Mouse (Mus musculus) limb, embryonic 12.5 days (tissue): ENCODE measurements around the gene Ogg1. TPM values are rescaled to one million over a fixed set of nuclear protein-coding genes. Genes with fewer than 3 reads are reported as not detected.

Source experiments
- ATAC-seq: fragments of 200-750 bp; cut with Nextera tagmentation; 2 replicates; pipeline ENCODE4 v1.8.0; 2017; ENCODE audit warnings: low read depth, moderate TSS enrichment; ENCODE audit not compliant: insufficient number of reproducible peaks, insufficient read depth, low FRiP score, low TSS enrichment
- H3K27ac ChIP-seq: fragments of 300-500 bp; sonication (generic); 2 replicates; pipeline ENCODE4 v1.5.1; 2016; ENCODE audit warnings: mild to moderate bottlenecking, moderate library complexity
- H3K27me3 ChIP-seq: fragments of 300-500 bp; sonication (generic); 2 replicates; pipeline ENCODE4 v1.6.1; 2016; ENCODE audit warnings: mild to moderate bottlenecking, moderate library complexity
- H3K36me3 ChIP-seq: fragments of 300-500 bp; sonication (generic); 2 replicates; pipeline ENCODE4 v1.6.1; 2016; ENCODE audit warnings: mild to moderate bottlenecking, moderate library complexity
- H3K4me1 ChIP-seq: fragments of 300-500 bp; sonication (generic); replicated peaks from 2 replicates; pipeline ENCODE4 v1.6.1; 2016
- H3K4me2 ChIP-seq: fragments of 300-500 bp; sonication (generic); 2 replicates; pipeline ENCODE4 v1.6.1; 2016; ENCODE audit warnings: mild to moderate bottlenecking, moderate library complexity
- H3K4me3 ChIP-seq: fragments of 300-500 bp; sonication (generic); replicated peaks from 2 replicates; pipeline ENCODE4 v1.5.1; 2016; ENCODE audit warnings: mild to moderate bottlenecking
- H3K9ac ChIP-seq: fragments of 300-500 bp; sonication (generic); replicated peaks from 2 replicates; pipeline ENCODE4 v1.6.1; 2016; ENCODE audit warnings: mild to moderate bottlenecking, moderate library complexity
- H3K9me3 ChIP-seq: fragments of 300-500 bp; sonication (generic); 2 replicates; pipeline ENCODE4 v1.6.1; 2016; ENCODE audit warnings: mild to moderate bottlenecking, moderate library complexity
- WGBS: fragments of 180-500 bp; shearing (Covaris S2); methylation state at CpG from one replicate; pipeline ENCODE4 v1.1.7; 2016; 5-methylcytosine and 5-hydroxymethylcytosine counted together
- polyA plus RNA-seq: library from polyadenylated mRNA; unstranded; fragments of >200 nt; fragmentation: Nextera tagmentation; extraction: Ambion mirVana; gene quantifications from 2 replicates; pipeline ENCODE4 v1.2.1, GENCODE M21; 2016

The Ogg1 gene
- polyA plus RNA-seq, 1 experiment from 2014 or later, result 16.5 TPM

DNA sequence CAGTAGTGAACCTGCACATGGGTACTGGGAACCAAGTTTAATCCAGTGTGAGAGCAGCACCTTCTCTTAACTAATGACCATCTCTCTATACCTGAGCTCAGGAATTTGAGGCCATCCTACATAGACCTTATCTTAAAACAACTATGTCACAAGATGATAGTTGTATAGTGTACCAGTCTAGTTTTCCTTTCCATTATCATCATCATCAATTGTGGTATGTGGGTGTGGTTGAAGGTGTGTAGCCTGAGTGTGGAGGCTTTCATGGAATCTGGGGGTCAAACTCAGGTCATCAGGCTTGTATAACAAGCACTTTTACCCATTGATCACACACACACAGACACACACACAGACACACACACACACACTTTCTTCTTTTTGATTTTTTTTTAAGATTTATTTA, 23.8 kb downstream of the Ogg1 start:
- H3K4me3 ChIP-seq, result no peak overlapping the region
- H3K36me3 ChIP-seq, result no peaks in the 10 kb centered on the region

DNA sequence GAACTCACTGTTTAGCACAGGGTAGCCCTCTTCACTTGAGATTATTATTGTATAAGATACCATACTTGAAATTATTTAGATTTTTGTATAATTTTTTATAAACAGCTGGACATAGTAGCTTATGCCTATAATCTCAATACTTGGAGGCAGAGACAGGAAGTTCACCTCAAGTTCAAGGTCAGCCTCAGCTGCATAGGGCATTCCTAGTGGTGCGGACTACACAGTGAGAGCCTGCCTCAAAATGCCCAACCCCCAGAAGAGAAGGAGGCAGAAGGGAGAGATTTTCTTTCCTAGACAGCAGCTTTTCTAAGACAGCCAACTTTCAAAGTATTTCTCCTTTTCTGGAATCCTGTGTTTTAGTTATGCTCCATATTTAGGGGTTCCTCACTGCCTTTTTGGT, 24.4 kb downstream of the Ogg1 start:
- Histone ChIP-seq H3K36me3 (no peaks in the 10 kb centered on the region), H3K9ac (no peak overlapping the region), H3K4me2 (no peak overlapping the region), H3K9me3 (no peaks in the 10 kb centered on the region), H3K27me3 (no peaks in the 10 kb centered on the region), H3K4me1 (no peaks in the 10 kb centered on the region), H3K27ac (no peak overlapping the region), H3K4me3 (no peak overlapping the region)
- WGBS, result 84% methylated on average over 1 of the region's 1 CpGs
- no peak for ATAC-seq

More for the DNA sequence above, 23.8 kb downstream of the Ogg1 start:
- no peaks in the 10 kb centered on the region for H3K4me1 ChIP-seq
- H3K4me2 ChIP-seq, result no peak overlapping the region
- no peak overlapping the region for H3K9ac ChIP-seq
- no peak for ATAC-seq
- H3K27me3 ChIP-seq, result no peaks in the 10 kb centered on the region
- no peak overlapping the region for H3K27ac ChIP-seq
- no peaks in the 10 kb centered on the region for H3K9me3 ChIP-seq

DNA sequence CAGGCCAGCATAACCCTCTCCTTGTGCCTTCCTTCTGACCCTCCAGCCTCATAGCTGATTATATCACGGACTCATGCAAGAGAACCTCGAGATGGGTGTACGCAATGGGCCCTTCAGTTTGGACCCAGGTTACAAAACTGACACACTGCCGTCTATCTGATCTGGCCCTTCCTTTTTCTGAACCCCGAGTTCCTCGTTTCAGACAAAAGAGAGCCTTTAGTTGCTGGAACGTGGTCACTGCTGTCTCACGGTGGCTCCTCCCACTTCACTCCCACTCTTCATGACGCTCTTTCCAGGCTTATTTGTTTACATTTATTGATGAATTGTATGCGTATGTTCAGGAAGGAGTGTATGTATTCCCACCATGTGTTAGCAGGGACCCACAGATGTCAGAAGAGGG, 24.9 kb downstream of the Ogg1 start:
- Histone ChIP-seq H3K4me1 (no peaks in the 10 kb centered on the region), H3K27ac (no peak overlapping the region), H3K27me3 (no peaks in the 10 kb centered on the region), H3K36me3 (no peaks in the 10 kb centered on the region), H3K9ac (no peak overlapping the region), H3K4me2 (no peak overlapping the region), H3K4me3 (no peak overlapping the region), H3K9me3 (no peaks in the 10 kb centered on the region)
- no peak for ATAC-seq
- WGBS, result 73% methylated on average over 10 of the region's 10 CpGs

DNA sequence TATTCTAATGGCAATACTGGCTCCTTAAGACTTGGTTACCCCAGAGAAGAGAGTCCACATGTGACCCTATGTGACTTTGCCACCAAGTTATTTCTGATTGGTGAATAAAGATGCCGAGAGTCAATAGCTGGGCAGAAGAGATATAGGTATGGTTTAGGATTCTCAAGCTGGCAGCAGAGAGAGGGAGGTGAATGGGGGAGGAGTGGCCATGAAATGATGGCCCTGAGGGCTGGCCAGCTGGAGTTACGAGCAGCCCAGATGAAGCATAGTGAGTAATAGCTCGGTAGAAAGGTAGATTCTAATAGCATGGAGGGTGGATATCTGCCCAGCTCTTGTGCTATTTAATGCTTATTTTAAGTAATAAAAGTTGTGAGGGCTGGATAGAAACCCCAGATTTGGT, 26.0 kb downstream of the Ogg1 start:
- Histone ChIP-seq H3K9ac (no peak overlapping the region), H3K27ac (no peak overlapping the region), H3K4me1 (no peaks in the 10 kb centered on the region), H3K4me3 (no peak overlapping the region), H3K36me3 (no peaks in the 10 kb centered on the region), H3K4me2 (no peak overlapping the region), H3K27me3 (no peaks in the 10 kb centered on the region), H3K9me3 (no peaks in the 10 kb centered on the region)
- no peak for ATAC-seq
- 58% methylated on average over 3 of the region's 3 CpGs for WGBS

DNA sequence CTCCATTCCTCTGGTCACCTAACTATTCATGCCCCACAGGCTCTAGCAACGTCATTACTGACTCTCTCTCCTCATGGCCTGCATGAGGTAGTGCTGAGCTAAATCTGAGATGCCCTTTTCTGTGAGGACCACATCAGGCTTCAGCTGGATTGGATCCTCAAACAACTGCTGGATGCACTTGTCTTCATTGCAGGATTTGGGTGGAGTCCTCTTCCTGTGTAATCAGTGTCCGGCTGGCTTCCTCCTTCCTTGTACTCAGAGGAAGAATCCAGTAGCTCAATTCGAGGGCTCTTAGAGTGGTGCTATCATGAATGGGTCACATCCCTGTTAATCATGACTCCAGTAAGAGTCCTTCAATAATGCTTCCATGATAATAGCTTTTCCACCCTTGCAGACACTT, 26.9 kb downstream of the Ogg1 start:
- no peaks in the 10 kb centered on the region for H3K4me1 ChIP-seq
- ATAC-seq, result no peak

DNA sequence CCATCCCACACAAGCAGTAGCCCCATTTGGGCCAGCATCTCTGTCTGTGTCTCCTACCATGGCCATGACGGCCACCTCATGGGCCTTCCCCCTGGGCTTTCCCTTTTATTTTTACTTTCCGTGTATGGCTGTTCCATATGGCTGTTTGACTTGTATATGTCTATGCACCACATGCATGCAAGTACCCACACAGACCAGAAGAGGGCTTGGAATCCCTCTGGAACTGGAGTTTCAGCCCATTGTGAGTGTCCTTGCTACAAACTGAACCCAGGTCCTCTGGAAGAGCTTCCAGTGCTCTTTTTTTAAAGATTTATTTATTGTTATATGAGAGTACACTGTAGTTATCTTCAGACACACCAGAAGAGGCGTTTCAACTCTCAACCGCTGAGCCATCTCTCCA, 34.7 kb downstream of the Ogg1 start:
- no peak for ATAC-seq
- Histone ChIP-seq H3K36me3 (peaks cover 4% of the 10 kb centered on the region), H3K9ac (no peak overlapping the region), H3K9me3 (no peaks in the 10 kb centered on the region), H3K27me3 (no peaks in the 10 kb centered on the region), H3K4me3 (no peak overlapping the region), H3K4me1 (no peaks in the 10 kb centered on the region), H3K4me2 (no peak overlapping the region), H3K27ac (no peak overlapping the region)
- 76% methylated on average over 4 of the region's 4 CpGs for WGBS

More for the DNA sequence above, 26.9 kb downstream of the Ogg1 start:
- Histone ChIP-seq H3K9me3 (no peaks in the 10 kb centered on the region), H3K36me3 (no peaks in the 10 kb centered on the region), H3K9ac (no peak overlapping the region), H3K27ac (no peak overlapping the region), H3K4me2 (no peak overlapping the region), H3K27me3 (no peaks in the 10 kb centered on the region), H3K4me3 (no peak overlapping the region)
- 73% methylated on average over 3 of the region's 3 CpGs for WGBS

DNA sequence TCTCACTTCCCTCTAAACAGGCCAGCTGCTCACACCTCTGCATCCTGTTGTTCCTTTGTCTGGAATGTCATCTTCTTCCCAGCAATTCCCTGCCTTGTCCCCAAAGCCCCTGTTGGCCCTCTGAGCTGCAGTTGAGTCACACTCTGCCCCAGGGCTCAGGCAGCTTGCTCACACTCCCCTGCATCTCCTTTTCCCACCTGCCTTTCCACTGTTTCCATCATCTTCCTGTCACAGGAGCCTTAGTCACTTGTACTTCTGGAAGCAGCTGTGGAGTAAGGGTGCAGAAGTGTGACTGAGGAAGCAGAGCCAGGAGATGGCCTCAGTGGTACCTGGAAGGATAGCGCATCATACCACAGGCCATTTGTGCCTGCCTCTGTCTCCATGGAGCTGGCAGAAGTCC, 35.5 kb downstream of the Ogg1 start:
- no peak overlapping the region for H3K4me2 ChIP-seq
- 84% methylated on average over 1 of the region's 1 CpGs for WGBS
- H3K36me3 ChIP-seq, result peaks cover 12% of the 10 kb centered on the region
- no peaks in the 10 kb centered on the region for H3K4me1 ChIP-seq
- no peak overlapping the region for H3K9ac ChIP-seq
- H3K27me3 ChIP-seq, result no peaks in the 10 kb centered on the region
- H3K27ac ChIP-seq, result no peak overlapping the region
- H3K9me3 ChIP-seq, result no peaks in the 10 kb centered on the region
- ATAC-seq, result no peak
- H3K4me3 ChIP-seq, result no peak overlapping the region

DNA sequence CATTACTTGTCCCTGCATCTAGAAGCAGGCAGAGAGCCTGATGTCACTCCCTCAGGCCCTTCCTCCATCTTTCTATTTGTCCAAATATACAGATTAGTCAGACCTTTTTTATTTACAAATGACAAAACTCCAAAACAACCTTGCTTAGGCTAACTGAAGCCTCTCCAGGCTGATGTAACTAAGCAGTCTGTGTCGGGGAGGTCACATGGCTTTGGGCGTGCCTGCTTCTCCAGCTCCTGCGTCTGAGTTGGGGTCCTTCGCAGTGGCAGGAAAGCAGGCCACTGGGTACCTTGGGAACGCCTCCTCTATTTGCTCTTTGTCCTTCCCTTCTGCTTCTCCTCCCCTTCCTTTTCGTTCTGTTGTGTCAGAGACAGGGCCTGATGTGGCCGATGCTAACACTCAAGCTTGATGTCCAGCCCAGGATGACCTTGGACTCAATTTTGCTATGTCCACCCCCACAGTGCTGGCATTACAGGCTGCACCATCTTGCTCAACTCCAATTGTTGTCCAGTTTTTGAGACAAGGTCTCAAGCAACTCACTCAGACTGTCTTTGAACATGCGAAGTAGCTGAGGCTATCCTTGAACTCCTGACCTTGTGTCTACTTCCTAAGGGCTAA, 37.9 kb downstream of the Ogg1 start:
- Histone ChIP-seq H3K9ac (no peak overlapping the region), H3K9me3 (no peaks in the 10 kb centered on the region), H3K4me2 (no peak overlapping the region), H3K36me3 (peaks cover 30% of the 10 kb centered on the region), H3K4me3 (no peak overlapping the region), H3K4me1 (no peaks in the 10 kb centered on the region), H3K27me3 (no peaks in the 10 kb centered on the region), H3K27ac (no peak overlapping the region)
- 75% methylated on average over 8 of the region's 8 CpGs for WGBS
- no peak for ATAC-seq

DNA sequence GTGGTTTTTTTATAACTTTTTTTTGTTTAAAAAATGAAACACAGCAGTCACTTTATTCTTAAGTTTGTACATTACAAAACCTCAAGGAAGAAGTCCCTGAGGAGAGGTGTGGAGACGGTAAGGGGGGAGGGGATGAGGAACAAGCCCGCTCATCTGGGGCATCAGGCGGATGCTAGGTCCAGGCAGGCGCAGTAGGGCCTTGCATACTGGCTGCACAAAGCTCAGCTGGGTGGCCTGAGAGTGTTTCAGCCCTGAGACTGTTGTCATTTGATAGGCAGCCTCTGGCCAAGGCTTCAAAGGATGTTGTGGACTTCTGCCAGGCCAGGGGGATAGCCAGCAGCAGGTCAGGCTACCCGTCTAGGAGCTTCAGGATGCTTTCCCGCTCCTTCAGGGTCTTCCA, 39.9 kb downstream of the Ogg1 start:
- no peak overlapping the region for H3K4me3 ChIP-seq
- H3K4me1 ChIP-seq, result no peaks in the 10 kb centered on the region
- no peak overlapping the region for H3K27ac ChIP-seq
- H3K36me3 ChIP-seq, result peaks cover 50% of the 10 kb centered on the region
- no peaks in the 10 kb centered on the region for H3K9me3 ChIP-seq
- no peak overlapping the region for H3K4me2 ChIP-seq
- no peak overlapping the region for H3K9ac ChIP-seq
- ATAC-seq, result no peak
- no peaks in the 10 kb centered on the region for H3K27me3 ChIP-seq
- 91% methylated on average over 6 of the region's 6 CpGs for WGBS

DNA sequence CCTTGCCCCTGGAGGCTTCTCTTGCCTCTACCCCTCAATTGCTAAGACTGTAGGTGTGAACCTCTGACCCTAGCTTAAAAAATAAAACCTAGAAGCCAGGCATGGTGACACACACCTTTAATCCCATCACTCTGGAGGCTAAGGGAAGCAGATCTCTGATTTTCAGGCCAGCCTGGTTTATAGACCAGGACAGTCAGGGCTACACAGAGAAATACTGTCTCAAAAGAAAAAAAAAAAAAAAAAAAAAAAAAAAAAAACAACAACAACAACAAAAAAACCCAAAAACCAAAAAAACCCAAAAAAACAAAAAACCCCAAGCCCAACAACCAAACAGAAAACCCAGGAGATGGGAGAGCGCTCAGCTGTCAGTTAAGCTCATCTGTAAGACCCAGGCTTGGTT, 40.8 kb downstream of the Ogg1 start:
- no peak for ATAC-seq
- H3K4me3 ChIP-seq, result no peak overlapping the region
- 100% methylated on average over 1 of the region's 1 CpGs for WGBS
- no peaks in the 10 kb centered on the region for H3K4me1 ChIP-seq
- peaks cover 60% of the 10 kb centered on the region for H3K36me3 ChIP-seq
- no peaks in the 10 kb centered on the region for H3K27me3 ChIP-seq
- no peak overlapping the region for H3K27ac ChIP-seq
- no peak overlapping the region for H3K9ac ChIP-seq
- H3K4me2 ChIP-seq, result no peak overlapping the region
- H3K9me3 ChIP-seq, result no peaks in the 10 kb centered on the region

DNA sequence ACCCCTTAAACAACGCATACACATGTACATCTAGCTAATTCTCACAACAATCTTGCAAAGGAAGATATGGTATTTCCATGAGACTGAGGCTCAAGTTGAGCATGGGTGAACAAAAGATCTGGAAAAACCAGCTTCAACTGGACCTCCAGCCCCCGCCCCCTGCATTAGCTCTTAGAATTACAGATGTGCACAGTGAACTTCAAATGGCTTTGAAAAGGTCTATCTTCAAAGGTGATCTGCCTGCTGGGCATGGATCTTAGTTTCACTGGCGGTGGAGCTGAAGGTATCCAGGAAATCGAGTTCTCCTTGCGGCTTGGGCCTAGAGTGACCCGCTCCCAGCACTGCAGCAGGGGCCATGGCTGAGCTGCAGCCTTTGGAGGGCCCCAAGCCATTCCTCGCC, 41.4 kb downstream of the Ogg1 start:
- no peaks in the 10 kb centered on the region for H3K9me3 ChIP-seq
- no peaks in the 10 kb centered on the region for H3K4me1 ChIP-seq
- H3K9ac ChIP-seq, result no peak overlapping the region
- 84% methylated on average over 7 of the region's 7 CpGs for WGBS
- no peaks in the 10 kb centered on the region for H3K27me3 ChIP-seq
- H3K27ac ChIP-seq, result no peak overlapping the region
- H3K4me2 ChIP-seq, result no peak overlapping the region
- ATAC-seq, result no peak
- H3K36me3 ChIP-seq, result peaks cover 65% of the 10 kb centered on the region
- no peak overlapping the region for H3K4me3 ChIP-seq

DNA sequence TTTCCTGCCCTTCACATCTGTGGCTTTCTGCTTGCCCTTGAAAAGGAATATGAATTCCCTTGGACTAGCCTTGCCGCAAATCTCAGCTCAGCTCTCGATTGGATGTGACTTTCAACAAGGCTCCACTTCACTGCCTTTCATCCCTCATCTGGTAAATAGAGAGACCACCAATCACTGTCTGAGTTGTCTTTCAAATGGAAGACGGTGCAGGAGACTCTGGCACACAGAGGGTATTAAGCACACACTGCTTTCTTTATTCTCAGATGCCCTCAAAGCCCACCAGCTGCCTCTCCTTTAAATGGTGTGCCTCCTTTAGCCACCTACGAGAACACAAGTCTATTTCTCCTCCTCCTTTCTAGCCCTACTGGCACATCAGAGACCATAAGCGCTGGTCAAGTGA, 41.8 kb downstream of the Ogg1 start:
- H3K4me1 ChIP-seq, result no peaks in the 10 kb centered on the region
- no peaks in the 10 kb centered on the region for H3K9me3 ChIP-seq
- no peak overlapping the region for H3K27ac ChIP-seq
- peaks cover 70% of the 10 kb centered on the region for H3K36me3 ChIP-seq
- H3K9ac ChIP-seq, result no peak overlapping the region
- no peak overlapping the region for H3K4me3 ChIP-seq
- no peak for ATAC-seq
- WGBS, result 89% methylated on average over 5 of the region's 5 CpGs
- no peaks in the 10 kb centered on the region for H3K27me3 ChIP-seq
- H3K4me2 ChIP-seq, result no peak overlapping the region
